Mouse (Mus musculus) thymus, postnatal 25 days (tissue): Measurements from ENCODE around the gene Tpmt.

Experiments used
- DNase-seq: peaks from one replicate; pipeline ENCODE4 v3.0.0; 2022

Tpmt gene

DNA sequence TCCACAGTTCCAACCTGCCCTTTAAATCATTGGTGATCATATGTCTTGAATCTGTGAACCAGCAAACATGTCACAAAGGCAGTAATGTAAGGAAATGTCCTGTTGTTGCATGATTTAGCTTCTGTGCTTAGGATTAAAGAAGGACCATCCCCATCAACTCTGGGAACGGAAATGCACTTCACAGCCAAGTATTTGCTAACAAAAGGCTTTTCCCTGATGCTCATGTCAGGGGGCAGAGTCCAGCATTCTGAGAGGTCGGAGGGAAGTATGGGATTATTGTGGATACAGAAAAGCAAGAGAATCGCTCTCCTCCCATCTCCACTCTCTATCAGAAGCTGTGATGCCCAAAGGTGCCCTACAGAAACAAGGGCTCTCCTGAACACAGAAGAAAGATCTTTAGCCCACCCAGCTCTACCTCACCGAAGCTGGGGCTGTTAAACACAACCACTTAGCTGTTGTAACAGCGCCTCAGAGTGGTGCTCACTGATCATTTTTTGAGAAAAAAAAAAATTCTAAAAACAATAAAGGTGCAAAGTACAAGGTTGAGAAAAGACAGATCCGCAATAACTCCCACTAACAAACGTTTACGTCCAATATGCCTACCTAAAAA, 2.4 kb downstream of the Tpmt start:
- DNase-seq, result no peak

DNA sequence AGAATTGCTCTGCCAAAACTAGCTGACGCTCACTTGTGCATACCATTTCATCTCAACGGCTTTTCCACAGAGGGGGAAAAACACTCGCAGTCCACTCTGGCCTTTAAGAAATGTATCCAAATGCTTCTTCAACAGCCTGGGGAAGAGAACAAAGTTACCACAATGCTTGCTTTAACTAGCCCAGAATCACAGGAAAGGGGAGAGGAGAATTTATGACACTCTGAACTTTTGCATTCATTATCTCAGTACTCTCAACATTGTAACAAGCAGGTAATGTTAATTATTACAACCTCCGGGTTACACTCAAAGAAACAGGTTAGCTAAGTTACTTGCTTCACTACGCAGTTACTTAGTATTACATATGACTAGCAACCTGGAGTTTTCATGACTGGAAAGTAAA, 4.5 kb downstream of the Tpmt start:
- no peak for DNase-seq

DNA sequence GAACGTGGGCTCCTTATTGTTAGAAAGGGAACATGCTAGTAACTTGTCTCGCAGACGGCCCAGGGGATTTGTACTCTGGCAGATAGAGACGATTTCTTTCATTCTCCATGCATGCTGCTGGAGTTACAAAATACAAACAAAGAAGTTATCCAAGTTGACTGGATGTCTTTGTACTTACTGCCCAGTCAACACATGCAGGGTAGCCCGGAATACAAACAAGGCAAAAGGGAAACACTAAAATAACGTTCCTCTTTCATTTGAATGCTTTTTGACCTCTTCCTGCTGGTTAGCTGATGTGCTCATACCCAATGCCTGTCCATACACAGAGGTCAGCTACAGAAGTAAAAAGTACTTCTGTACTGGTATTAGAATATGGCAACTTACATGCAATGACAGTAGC, 6.6 kb downstream of the Tpmt start:
- no peak for DNase-seq

DNA sequence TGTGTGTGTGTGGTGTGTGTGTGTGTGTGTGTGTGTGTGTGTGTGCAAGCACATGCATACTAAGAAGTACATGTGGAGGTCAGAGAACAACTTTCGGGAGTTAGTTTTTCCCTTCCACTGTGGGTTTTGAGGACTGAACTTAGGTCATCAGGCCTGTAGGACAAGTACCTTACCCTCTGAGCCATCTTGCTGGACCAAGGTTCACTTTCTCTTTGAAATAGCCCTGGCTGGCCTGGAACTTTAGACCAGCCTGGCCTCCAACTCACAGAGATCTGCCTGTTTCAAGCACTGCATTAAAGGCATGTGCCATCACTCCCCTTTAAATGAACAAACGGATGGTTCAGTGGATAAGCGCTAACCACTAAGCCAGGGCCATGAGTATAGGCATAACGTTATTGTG, 10.9 kb downstream of the Tpmt start:
- DNase-seq, result no peak

DNA sequence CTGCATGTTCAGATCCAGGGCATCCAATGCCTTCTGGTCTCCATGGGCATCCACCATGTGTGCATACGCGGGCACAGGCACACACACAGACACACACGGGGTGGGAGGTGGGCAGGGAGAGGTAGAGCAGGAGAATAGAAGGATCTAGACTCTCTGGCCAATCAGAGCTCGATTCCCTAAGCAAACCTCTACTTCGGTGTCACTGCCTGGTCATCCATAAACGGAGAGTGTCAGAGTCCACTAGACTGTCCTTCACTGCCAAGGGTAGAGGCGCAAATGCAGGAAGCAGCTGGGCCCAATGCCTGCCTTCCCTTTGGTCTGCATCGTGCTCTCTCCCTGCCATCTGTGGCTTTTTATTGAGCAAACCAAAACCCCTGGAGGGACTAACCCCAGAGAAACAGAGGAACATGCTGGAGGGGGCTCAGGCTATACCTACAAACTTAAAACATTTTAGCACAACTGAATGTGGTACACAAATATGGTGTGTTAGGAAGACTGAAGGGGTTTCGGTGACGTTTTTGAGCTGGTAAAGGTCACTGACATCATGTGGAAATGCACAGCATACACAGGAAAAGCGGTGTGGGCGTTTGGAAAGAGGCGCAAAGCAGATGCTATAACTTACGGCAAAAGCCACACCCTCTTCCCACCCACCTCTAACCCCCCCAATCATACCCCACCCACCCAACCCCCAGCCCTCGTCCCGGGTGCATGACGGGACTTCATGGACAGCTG, 14.0 kb downstream of the Tpmt start:
- no peak for DNase-seq

DNA sequence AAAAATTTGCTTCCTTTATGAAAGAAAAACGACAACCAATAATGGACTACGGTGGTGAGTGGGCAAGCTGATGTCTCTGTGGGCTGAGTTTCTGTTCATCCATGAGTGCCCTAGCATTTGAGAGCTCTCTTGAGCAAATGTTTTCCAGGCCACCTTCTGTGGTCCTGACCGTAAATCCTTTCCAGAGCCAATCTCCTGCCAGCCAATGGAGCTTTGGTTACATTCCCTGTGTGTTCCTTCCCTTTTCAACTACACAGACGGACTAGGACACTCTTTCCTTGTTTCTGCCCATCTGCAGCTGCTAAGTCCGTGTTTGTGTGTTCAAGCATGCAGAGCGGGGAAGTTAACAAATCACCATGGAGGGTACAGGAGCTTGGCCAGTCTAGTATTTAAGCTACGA, 23.7 kb downstream of the Tpmt start:
- no peak for DNase-seq

DNA sequence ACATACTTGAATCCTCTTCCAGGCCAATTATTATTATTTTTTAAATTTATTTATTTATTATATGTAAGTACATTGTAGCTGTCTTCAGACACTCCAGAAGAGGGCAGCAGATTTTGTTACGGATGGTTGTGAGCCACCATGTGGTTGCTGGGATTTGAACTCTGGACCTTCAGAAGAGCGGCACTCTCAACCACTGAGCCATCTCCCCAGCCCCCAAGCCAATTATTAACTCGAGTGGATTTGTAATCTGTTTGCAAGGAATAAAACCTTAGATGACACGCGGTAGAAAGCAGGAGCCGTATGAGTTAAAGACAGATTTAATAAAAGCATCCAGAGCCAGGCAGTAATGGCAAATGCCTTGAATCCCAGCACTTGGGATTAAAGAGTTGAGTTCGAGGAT, 24.8 kb downstream of the Tpmt start:
- no peak for DNase-seq

DNA sequence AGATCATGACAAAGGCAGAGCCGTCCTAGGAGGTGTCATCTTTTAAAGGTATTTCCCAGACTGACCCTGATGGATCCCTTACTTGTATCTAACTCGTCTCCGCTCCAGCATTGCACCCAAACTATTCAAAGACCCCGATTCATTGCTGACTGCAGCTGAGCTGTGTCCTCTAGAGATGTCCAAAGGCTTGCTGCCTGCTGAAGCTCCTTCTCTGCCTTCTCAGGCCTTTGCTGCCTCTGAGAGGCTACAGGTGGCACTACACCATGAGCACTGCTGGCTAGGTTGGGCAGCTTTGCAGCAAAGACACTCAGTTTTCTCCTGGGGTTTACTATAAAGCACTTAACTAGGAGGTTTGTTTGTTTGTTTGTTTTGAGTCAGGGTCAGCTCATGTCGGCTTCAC, 27.3 kb downstream of the Tpmt start:
- peak; percentile 25 for DNase-seq

DNA sequence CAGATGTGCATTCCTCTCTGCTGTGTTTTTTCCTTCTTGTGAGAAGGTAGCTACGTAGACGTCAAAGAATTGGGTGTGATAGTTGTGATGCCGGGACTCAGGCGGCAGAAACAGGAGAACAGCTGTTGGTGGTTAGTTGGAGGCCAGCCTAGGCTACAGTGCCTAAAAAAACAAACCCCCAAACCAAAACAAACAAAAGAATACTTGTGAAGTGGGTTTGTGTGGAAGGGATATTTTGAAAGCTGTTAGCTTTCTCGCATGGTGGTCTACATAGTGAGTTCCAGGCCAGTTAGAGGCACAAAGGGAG, 29.4 kb downstream of the Tpmt start:
- DNase-seq, result no peak

DNA sequence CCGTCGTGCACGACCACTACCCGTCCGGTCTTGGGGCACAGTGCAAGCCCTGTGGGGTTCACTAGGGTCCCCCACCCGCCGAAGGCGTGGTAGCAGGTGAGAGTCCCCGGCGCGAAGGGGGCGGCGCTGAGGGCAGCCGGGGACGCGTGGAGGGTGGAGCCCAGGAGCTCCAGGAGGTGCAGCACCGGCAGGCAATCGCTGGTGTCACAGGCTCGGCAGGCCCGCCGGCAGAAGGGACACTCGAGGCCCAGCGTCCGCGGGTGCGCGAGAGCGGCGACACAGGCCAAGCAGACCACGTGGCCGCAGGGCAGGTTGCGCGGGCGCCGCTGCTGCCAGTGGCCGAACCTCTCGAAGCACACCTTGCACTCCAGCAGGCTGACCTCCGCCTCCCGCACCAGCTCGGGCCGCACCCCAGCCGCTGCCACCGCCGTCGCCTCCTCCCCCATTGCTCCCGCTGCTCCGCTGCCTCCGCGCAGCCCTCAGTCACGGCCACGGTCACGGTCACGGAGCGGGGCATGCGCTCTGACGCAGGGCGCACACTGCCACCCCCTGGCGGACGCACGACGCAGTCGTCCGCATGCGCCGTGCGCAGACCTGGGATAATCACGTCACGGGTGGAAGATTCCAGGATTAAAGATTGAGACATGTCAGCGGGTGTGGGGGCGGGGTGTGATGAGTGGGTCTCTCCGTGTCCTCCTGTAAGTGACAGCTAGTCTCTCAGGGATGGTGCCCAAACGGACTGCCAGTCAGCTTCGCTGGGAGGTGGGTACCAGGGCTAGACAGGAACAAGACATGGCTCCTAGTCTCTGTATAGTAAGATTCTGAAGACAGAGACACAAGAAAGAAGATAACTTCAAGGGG, 30.0 kb downstream of the Tpmt start, which contains the start of gene Nhlrc1:
Gene Nhlrc1, minus strand, starts transcription at position 517 of the 861 bp plus-strand sequence.
- peak; percentile 72 for DNase-seq

DNA sequence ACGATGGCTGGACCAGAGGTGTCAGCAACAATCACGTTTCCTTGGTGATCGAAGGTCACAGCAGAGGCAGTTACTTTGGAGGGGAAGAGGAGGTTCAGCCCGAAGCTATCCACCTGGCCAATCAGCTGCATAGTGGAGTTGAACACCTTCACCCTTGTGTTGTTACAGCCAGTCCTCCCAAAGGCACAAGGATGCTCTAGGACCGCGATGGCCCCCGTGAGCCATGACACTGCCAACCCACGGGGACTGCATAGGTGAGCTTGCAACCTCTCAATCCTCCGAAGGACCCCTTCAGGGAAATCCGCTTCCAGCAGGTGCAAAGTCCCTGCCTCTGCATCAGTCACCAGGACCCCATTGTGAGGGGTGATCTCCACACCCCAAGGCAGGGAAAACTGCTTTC, 30.8 kb downstream of the Tpmt start:
- DNase-seq, result no peak

DNA sequence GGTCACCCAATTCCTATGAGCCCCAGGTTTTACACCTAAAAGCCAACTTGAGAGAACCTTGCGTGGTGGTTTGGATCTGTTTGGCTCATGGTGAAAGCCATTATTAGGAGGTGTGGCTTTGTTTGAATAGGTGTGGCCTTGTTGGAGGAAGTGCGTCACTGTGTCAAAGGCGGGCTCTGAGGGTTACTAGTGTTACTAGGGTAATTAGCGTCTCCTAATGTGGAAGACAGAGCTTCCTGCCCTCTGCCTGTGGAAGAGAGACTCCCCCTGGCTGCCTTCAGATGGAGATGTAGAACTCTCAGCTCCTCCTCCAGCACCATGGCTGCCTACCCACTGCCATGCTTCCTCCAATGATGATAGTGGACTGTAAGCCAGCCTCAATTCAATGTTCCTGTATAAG, 42.9 kb downstream of the Tpmt start:
- DNase-seq, result no peak

DNA sequence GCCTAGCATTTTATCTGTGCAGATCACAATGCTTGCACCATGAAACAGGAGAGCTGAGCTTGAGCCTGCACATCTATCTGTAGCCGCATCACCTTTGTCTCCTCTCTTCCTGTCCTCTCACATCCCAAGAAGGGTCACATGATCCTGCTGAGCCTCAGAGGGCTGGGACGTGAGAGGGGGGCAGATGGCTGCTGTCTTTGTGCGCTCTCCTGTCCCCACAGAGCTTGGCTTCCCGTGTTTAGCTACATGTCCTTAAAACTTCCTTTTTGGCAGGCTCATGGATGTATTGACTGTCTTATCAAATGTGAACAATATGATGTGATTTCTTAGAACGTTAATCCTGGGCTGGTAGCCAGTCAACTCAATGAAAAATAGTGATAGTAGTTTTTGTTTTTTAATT, 45.0 kb downstream of the Tpmt start:
- no peak for DNase-seq

DNA sequence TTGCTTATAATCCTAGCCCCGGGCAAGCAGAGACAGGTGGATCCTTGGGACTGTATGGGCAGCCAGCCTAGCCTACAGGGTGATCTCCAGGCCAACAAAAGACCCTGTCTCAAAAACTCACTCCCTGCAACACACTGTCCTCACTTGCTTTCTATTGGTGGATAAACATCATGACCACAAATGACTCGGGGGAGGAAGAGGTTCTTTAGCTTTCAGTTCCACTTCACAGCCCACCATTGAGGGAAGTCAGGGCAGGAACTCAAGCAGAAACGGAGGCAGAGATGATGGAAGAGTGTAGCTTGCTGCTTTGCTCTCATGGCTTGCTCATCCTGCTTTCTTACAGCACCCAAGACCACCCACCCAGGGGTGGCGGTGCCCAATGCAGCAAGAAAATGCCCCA, 47.2 kb downstream of the Tpmt start:
- DNase-seq, result no peak

DNA sequence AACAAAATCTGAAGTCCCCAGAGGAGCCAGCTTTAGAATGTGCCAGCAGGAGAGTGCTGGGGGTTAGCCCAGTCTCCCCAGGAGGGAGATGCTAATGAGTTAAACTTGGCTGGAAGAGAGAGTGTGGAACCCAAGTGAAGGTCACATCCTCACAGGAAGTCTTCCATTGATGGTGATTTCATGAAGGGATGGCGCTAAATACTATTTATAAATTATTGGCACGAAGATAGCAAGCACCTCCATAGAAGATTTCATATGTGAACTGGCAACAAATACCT, 51.3 kb downstream of the Tpmt start:
- DNase-seq, result no peak

DNA sequence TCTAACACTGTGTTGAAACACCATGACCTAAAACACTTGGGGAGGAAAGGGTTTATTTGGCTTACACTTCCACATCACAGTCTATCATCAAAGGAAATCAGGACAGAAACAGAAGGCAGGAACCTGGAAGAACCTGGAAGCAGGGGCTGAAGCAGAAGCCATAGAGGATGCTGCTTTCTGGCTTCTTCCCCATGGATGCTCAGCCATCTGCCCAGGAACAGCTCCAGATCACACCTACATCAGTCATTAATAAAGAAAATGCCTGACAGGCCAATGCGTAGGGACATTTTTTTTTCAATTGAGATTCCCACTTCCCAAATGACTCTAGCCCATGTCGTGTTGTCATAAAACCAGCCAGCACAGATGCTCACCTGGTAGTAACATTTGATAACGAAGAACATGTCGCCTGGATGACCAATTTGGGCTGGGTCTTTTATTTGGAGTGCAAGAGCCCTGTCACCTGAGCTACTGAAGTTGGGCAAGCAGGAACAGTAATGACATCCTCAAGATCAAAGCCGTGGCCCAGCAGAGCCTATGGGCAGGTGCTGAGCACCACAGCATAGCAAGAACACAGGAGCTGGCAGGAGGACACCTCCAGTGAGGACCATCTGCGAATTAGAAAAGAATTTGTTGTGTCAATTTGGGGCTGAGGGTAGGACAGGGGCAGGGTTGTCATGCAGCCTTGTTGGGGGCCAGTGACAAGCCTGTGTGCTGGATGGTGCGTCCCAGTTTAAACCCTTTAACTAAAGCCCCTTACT, 51.8 kb downstream of the Tpmt start:
- no peak for DNase-seq

DNA sequence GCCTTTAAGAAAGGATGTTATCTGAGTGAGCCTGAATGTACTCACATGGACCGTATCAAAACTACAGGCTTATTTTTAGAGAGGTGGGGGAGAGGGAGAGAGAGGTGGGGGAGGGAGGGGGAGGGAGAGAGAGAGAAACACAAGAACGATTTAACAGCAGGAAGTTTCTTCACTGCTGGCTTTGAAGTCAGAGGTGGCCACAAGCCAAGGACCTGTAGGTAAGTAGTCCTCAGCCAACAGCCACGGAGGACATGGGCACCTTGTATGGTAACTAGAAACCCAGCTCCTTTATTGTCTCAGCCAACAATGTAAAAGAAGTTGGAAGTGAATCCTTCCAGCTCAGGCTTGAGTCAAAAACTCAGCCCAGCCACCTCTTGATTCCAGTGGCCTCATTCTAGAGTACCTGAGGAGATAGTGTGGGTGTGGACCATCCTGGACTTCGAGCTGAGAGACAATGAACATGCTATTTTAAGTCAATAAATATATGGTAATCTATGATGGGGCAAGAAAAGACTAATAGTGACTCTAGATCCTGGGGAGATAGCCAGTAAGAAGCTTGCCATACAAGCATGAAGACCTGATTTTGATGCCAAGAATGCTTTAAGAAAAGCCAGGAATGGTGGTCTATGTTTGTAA, 54.0 kb downstream of the Tpmt start:
- no peak for DNase-seq

DNA sequence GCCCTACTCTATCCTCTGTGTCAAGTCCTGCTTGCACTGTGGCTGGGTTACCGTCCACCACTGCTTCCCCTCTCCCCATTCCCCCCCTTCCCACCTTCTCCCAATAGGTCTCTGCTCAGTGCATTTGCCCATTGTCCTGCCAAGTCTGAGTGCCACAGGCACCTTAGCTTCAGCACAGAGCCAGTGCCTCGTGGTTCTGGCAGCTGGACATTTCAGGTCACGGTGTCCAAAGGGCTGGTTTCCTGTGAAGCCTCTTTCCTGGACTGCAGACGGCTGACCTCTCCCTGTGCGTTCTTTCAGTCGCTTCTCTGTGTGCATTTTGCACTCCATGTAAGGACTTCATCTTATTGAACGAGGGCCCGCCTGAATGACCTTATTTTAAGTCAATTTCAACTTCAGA, 56.6 kb downstream of the Tpmt start:
- DNase-seq, result no peak

DNA sequence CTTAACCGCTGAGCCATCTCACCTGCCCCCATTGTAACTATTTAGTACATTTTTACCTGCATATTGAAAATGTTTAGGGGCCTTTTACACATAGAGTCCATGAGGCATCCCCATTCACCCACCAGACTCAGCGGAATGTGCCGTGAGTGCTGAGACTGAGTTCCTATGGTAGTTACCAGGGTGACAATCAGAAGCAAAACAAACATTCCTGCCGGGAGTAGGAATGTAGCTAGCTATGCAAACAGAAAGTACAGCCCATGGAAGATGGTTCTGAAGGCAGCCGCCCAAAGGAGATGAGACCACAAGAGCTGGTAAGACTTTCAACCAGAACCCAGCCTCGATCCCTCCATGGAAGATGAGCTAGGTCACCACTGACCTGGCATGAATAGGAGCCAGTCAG, 58.3 kb downstream of the Tpmt start:
- no peak for DNase-seq

DNA sequence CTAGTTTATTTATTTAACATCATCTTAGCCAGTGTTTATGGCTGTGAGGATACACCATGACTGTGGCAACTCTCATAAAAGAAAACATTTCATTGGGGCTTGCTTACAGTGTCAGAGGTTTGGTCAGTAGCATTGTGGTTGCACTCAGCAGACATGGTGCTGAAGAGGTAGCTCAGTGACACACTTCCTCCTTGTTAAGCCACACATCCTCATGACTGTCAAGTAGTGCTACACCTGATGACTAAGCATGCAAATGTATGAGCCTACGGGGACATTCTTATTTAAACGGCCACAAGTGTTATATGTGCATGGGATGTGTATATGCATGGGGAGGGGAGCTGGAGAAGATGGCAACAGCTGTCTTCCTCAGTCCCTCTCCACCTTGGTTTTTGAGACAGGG, 60.7 kb downstream of the Tpmt start:
- DNase-seq, result no peak

DNA sequence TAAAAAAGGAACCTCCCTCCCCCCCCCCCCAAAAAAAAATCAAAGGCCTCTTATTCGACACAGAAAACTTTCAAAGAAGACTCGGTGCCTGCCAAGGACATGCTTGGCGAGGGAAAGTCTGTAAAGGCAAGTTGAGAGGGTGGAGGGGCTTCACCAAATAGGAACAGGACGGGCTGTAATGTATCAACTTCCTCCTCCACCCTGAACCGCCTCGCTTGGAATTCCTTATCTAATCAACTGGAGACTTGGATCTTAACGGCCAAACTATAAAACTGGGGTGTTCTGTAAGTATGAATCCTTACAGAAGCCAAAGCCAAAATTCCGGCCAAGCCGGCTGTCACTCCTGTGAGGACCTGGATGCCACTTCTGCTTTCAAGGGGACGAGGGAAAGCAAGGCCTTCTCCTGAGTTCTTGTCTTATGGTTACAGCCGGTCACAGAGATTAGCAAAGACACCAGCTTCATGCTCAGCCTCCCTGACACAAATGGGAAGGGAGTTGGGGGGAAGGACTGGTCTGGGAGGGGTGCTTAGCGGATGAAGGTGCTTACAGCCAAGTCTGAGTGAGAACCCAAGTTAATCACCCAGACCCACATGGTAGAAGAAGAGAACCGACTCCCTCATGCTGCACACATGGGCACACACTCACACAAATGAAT, 64.6 kb downstream of the Tpmt start:
- DNase-seq, result no peak

DNA sequence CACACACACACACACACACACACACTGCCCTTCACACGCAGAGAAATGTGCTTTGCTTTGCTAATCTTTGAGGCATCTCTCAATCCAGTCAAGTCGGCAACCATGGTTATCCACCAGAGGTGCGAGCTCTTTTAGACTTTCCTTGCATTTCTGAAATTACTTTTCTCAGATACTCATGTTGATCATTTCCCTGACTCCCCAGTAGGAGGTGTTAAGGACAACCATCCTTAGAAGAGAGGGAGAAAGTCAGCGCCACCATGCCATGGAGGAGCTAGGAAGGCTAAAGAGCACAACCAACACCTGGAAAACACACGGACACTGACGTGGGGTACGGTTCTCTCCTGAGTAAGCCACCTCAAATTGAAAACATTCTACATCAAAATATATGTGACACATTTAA, 68.0 kb downstream of the Tpmt start:
- no peak for DNase-seq

DNA sequence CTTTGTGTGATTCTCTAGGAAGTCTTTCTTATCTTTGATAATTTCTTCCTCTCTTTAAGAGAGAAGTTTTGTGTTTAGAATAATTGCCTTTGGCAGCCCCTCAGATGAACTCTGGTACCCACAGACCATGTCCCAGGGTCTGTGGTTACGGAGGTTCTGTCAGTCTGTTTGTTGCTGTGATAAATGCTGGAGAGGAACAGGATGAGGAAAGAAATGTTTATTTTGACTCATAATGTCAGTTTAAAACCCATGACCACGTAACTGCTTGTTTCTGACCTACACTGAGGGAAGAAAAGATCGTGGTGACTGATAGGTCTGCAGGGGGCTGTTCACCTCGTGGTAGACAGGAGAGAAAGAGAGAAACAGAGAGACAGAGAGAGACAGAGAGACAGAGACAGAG, 68.6 kb downstream of the Tpmt start:
- no peak for DNase-seq
